Mouse (Mus musculus) CD8-positive naive resting alpha-beta T cell, adult 2 months (primary cell): ENCODE measurements around the gene Ccdc47.
"Not testable (repeated sequence)": the region's sequence is repeated elsewhere in the genome, so short reads cannot be mapped to it uniquely, and the experiment has no call there.

Source experiments
- DNase-seq, 2 experiments: peaks; one replicate each; pipeline ENCODE4 v3.0.0; 2022; ENCODE audit warnings: low read depth in 2 of 2, low spot score in 2 of 2

The Ccdc47 gene

DNA sequence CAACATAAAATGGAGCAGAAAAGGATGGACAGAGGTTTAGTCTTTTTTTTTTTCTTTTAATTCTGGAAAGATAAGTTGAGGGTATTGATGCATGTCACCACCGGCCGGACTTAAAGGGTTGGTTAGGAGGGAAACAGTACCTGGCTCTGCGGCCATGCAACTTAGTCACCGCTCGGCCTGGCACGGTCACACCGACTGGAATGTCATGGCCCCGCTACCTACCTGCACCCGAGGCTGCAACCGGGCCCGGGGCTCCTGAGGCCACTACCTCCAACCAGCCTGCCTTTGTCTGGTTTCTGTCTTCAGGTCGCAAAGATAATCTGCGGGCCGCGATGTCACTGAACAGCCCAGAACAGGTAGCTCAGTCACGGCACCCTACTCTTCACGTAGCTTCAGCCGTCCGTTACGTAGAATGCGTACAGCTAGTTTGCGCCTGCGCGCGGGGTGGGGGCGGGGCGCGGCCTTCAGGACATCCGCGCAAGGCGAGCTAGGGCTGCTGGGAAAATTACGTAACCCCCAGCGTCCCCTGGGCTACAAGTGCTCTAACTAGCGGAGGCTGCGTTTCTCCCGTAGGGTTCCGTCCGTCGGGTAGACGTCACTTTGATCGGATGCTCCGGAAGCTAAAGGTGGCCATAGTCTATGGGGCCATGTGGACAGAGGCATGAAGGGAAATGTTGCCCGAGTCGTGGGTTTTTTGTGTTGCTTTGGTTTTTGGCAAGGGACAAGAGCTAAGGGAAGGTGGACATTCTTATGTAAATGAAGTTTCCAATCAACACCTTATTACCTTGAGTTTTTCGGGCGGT is at the start of gene Ccdc47:
Ccdc47 (minus strand) TSS at position 418 of the 803 bp plus-strand sequence.
- peak; percentile 89 to 92 for DNase-seq

GRCm38 (mm10) chr11:106265570-106265969 is 49.4 kb upstream of the Ccdc47 start:
- DNase-seq = no peak

GRCm38 (mm10) chr11:106264988-106265387 is 48.8 kb upstream of the Ccdc47 start:
- DNase-seq = no peak

DNA sequence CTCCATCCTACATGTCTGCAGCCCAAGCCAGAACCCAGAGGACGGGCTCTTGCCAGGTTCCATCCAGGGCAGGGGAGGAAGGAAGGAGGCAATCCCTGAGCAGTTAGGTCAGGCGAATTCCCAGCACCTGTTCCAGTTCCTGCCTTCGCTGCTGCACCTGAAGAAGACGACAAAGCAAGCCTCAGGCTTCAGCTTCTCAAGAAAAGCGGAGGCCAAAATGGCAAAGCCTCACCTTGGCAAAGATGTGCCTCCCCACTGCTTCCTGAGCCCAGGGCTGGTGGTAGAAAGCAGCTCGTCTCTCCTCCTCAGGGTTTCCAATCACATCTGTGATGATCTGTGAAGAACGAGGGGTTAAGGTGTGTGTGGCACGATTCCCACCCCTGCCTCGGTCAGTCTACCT is 47.8 kb upstream of the Ccdc47 start:
- no peak for DNase-seq

DNA sequence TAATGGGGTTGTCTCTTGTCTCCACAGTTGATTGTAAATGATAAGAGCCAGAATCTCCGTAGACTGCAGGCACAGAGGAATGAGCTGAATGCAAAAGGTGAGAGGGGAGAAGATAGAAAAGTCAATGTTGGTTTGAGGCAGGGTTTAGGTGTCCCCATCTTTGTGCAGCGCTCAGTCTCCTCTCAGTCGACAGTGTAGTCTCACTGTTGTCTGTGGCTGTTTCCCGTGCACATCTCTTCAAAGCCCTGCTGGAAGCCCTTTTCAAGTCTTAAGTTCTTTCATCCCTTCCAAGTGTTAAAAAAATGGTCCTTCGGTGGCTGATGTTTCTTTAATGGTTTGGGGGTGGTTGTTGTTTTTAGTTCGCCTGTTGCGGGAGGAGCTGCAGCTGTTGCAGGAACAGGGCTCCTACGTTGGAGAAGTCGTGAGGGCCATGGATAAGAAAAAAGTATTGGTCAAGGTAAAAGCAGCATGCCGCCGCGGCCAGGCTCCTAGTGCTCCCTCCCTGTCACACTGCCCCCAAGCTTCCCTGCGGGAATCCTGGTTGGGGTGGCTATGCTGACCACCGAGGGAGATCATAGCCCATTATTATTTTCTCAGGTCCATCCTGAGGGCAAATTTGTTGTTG is 44.8 kb upstream of the Ccdc47 start:
- DNase-seq = no peak

DNA sequence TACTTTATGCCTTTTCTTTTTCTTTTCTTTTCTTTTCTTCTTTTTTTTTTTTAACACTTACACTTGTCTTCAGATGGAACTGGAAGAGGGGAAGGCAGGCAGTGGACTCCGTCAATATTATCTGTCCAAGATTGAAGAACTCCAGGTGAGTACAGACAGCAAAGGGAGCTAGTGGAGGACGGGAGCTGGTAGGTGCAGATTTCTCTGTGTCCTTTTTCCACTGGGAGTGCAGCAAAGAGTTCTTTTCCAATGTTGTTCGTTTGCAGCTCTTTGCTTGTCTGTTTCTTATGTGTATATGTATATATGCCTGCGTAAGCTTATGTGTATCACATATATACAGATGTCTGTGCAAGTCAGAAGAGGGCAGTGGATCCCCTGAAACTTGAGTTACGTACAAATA is 40.6 kb upstream of the Ccdc47 start:
- no peak for DNase-seq

GRCm38 (mm10) chr11:106255685-106256451 is 39.7 kb upstream of the Ccdc47 start, which contains the start of the genes Ftsj3 and Psmc5:
Ftsj3 (minus strand) TSS chr11:106256079.
Psmc5 (plus strand) TSS chr11:106256154.
- DNase-seq = peak; percentile 96

DNA sequence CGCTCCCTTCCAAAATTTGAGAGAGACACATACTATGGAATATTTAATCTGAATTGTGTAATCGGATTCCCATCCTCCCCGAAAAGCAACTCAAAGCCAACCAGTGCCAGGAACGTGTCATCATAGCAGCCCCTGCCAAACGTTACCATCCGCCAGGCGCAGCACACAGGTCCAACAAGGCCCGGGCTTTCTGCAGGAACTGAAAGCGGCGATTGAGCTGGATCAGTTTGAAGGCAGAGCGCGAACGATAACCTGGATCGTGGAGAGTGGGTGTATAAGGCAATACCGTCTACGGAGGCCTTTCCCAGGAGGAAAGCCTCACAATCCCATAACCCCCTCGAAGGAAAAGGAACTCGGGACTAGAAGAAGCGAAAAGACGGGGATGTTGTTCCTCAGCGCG is 39.0 kb upstream of the Ccdc47 start:
- DNase-seq = no peak

GRCm38 (mm10) chr11:106254767-106255166 is 38.6 kb upstream of the Ccdc47 start:
- DNase-seq = no peak

DNA sequence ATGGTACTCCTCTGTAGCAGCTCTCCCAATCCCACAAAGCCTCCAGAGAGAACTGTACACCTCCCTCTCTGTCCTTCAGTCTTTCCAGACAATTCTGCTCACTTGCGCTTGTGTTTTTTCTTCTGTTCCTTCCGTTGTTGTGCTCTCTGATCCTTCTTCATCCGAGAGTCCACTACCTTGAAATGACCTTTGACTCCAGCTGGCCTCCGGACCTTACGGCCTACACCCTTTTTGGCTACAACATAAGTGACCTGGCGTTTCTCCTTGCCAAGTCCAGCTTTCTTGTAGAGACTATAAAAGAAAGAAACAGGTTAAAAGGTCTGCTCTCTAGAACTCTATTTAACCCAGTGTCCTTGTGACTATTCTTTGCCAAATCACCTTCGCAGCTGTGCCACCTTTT is 33.2 kb upstream of the Ccdc47 start:
- no peak for DNase-seq

DNA sequence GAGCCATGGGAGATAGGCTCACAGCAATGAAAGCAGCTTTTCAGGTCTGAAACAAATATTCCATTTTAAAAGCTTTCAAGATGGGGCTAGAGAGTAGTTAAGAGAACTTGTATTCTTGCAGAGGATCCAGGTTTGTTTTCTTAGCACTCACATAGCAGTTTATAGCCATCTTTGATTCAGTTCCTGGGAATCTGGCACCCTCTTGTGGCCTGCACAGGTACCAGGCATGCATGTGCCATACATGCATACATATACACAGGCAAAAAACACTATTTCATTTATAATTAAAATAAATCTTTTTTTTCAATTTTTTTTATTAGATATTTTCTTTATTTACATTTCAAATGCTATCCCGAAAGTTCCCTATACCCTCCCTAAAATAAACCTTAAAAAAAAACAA is 30.7 kb upstream of the Ccdc47 start:
- DNase-seq = peak in 1 of 2 experiments; percentile 38

- DNase-seq = not testable (repeated sequence)
Measured at GRCm38 (mm10) chr11:106233978-106234377, 17.8 kb upstream of the Ccdc47 start.

GRCm38 (mm10) chr11:106220603-106221002 is 4.5 kb upstream of the Ccdc47 start:
- no peak for DNase-seq

GRCm38 (mm10) chr11:106216730-106217490 is 766 bp upstream of the Ccdc47 start, which contains the start of gene Ddx42:
Ddx42 (plus strand) TSS chr11:106216926.
- peak; percentile 84 to 87 for DNase-seq

GRCm38 (mm10) chr11:106215450-106215859 is 689 bp downstream of the Ccdc47 start:
- DNase-seq = no peak

DNA sequence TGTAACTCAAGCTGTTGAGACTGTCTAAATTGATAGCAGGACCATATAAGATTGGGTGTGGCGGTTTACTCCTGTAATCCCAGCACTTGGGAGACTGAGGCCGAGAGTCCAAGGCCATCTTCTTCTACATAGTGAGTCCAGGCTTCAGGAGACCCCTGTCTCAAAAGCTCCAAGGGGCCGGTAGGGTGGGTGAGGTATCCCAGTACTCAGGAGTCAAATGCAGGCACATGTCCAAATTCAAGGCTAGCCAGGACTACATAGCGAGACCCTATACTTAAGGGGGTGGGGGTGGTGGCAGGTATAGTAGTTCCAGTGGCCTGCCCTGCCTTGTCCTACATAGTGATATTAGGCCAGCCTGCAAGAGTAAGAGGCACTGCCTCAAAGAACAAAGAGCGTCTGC is 1.3 kb downstream of the Ccdc47 start:
- no peak for DNase-seq

GRCm38 (mm10) chr11:106212771-106213170 is 3.4 kb downstream of the Ccdc47 start:
- DNase-seq = no peak

GRCm38 (mm10) chr11:106202123-106202465 is 14.1 kb downstream of the Ccdc47 start, which contains the start of gene Strada:
Strada (minus strand) TSS chr11:106202168.
- DNase-seq = no peak

DNA sequence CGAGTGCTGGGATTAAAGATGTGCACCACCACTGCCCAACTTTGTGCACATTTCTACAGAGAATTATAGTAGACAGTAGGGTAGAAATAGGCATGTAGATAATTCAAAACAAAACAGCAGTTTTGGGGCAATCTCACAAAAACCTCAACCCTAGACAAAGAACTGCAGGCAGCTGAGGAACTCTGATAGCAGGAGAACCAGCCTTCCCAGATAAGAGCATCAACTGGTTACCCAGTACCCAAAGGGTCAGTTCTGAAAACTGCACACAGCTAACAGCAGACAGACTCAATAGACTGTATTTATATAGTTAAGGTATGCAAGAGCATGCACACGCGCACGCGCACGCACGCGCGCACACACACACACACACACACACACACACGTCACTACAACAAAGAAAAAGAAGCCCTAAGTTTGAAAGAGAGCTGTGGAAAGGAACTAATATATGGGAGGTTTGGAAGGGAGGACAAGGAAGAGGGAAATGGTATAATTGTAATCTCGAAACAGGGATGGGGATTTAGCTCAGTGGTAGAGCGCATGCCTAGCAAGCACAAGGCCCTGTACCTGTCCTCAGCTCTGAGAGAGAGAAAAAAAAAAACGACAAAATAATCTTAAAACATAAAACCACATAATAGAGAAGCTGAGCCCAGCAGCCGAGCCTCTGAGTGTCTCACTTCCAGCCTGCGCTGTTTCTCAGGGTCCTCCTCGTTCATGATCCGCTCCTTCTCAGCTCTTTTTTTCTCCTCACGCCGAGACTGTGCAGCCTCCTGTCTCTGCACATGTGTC is 14.6 kb downstream of the Ccdc47 start:
- peak in 1 of 2 experiments; percentile 11 for DNase-seq

DNA sequence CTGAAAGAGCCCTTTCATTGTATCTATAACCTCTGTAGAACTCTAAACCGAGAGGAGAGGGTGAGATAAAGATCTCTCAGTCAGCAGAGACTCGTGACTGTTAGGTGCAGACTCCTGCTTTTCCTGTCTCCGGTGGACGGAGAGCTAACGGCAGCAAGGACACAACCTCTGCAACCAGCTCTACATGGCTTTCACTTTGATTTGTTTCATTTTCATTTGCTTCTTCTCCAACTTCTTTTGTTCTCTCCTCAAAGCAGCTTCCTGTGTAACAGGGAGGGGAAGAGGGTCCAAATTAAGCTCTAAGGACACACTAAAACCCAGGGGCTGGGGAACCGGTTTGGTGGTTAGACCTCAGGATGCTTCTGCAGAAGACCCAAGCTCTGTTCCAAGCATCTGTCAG is 15.4 kb downstream of the Ccdc47 start:
- DNase-seq = no peak
